Mouse (Mus musculus): ENCODE results near the gene Speg. TPM values are rescaled to one million over a fixed set of nuclear protein-coding genes. Genes with fewer than 3 reads are reported as not detected.

The Speg gene
- polyA plus RNA-seq, 1 experiment from 2014 or later = 77.9 TPM

GRCm38 (mm10) chr1:75469287-75469825 is 94.3 kb downstream of the Speg start:
- no peak overlapping the region for H3K27ac ChIP-seq
- no peak for DNase-seq (ENCODE audit: low spot score)
- peaks cover 26% of the 10 kb centered on the region for H3K4me1 ChIP-seq
- H3K36me3 ChIP-seq = peaks cover 23% of the 10 kb centered on the region
- no peaks in the 10 kb centered on the region for H3K9me3 ChIP-seq
- no peak overlapping the region for H3K4me3 ChIP-seq
- 76% methylated on average over 17 of the region's 17 CpGs for WGBS
- peaks cover 68% of the 10 kb centered on the region for H3K27me3 ChIP-seq (ENCODE audit: insufficient read depth, poor library complexity, severe bottlenecking)

DNA sequence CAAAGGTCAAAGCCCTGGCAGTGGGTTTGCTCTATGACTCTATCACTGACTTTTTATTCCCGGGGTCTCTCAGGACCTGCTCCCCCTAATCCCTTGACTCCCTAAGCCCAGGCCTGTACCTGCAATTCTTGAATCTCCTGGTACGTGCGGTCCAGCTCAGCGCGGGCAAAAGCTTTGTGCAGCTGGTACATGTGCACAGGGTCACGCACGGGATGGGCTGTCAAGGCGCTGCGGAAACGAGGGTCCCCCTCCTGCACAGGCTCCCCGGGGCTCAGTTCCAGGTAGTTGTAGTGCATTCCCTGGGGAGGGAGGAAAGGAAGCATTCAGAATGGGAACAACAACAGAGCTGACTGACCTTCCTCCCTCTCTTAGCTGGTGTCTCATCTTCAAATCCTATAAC is 101.3 kb downstream of the Speg start:
- Histone ChIP-seq H3K4me1 (peaks cover 32% of the 10 kb centered on the region), H3K9me3 (no peaks in the 10 kb centered on the region), H3K27me3 (ENCODE audit: insufficient read depth, poor library complexity, severe bottlenecking) (peaks cover 70% of the 10 kb centered on the region), H3K27ac (no peak overlapping the region), H3K36me3 (peaks cover 51% of the 10 kb centered on the region), H3K4me3 (no peak overlapping the region)
- no peak for DNase-seq (ENCODE audit: low spot score)
- 91% methylated on average over 11 of the region's 11 CpGs for WGBS

GRCm38 (mm10) chr1:75477264-75477965 is 102.3 kb downstream of the Speg start:
- H3K27me3 ChIP-seq (ENCODE audit: insufficient read depth, poor library complexity, severe bottlenecking) = peaks cover 70% of the 10 kb centered on the region
- DNase-seq (ENCODE audit: low spot score) = peak; percentile 93
- peaks cover 48% of the 10 kb centered on the region for H3K36me3 ChIP-seq
- peak overlapping the region; percentile 89 for H3K4me3 ChIP-seq
- 13% methylated on average over 35 of the region's 35 CpGs for WGBS
- H3K4me1 ChIP-seq = peaks cover 32% of the 10 kb centered on the region
- H3K27ac ChIP-seq = no peak overlapping the region
- H3K9me3 ChIP-seq = no peaks in the 10 kb centered on the region

GRCm38 (mm10) chr1:75477966-75478290 is 102.8 kb downstream of the Speg start:
- H3K4me1 ChIP-seq = peaks cover 38% of the 10 kb centered on the region
- peaks cover 70% of the 10 kb centered on the region for H3K27me3 ChIP-seq (ENCODE audit: insufficient read depth, poor library complexity, severe bottlenecking)
- peak overlapping the region; percentile 89 for H3K4me3 ChIP-seq
- DNase-seq (ENCODE audit: low spot score) = no peak
- H3K27ac ChIP-seq = no peak overlapping the region
- H3K36me3 ChIP-seq = peaks cover 43% of the 10 kb centered on the region
- no peaks in the 10 kb centered on the region for H3K9me3 ChIP-seq
- WGBS = 49% methylated on average over 3 of the region's 3 CpGs

DNA sequence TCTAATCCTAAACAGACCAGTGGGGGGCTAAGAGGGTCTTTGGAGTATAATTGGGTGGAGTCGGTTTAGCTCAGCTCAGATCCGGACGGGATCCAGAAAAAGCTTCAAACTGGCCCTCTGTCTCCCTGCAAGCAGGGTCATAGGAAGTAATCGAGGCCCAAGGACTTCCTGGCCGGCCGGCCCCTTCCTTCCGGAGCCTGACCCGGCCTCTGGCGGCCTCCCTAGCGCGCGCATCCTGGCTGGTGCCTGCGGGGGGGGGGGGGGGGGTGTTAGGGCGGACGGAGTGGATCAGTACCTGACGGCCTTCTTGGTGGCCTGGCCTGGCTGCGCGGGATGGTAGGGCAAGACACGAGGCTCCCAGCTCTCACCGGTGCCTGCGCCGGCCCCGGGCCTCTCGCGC is 103.4 kb downstream of the Speg start:
- H3K9me3 ChIP-seq = no peaks in the 10 kb centered on the region
- WGBS = under 1% methylated on average over 24 of the region's 25 CpGs
- peaks cover 37% of the 10 kb centered on the region for H3K36me3 ChIP-seq
- H3K27me3 ChIP-seq (ENCODE audit: insufficient read depth, poor library complexity, severe bottlenecking) = peaks cover 70% of the 10 kb centered on the region
- no peak for DNase-seq (ENCODE audit: low spot score)
- H3K27ac ChIP-seq = peak overlapping the region; percentile 92
- H3K4me3 ChIP-seq = peak overlapping the region; percentile 89
- H3K4me1 ChIP-seq = peaks cover 34% of the 10 kb centered on the region

- peak within 1 kb of the TSS; percentile 89 for H3K4me3 ChIP-seq
- no peaks in the 10 kb centered on the region for H3K9me3 ChIP-seq
- H3K27me3 ChIP-seq (ENCODE audit: insufficient read depth, poor library complexity, severe bottlenecking) = peaks cover 70% of the 10 kb centered on the region
- DNase-seq (ENCODE audit: low spot score) = peak; percentile 99
- WGBS = under 1% methylated on average over 76 of the region's 76 CpGs
- H3K36me3 ChIP-seq = peaks cover 31% of the 10 kb centered on the region
- peaks cover 32% of the 10 kb centered on the region for H3K4me1 ChIP-seq
- peak within 1 kb of the TSS; percentile 92 for H3K27ac ChIP-seq
Observed at GRCm38 (mm10) chr1:75478916-75479634, 104.0 kb downstream of the Speg start, which contains the start of the genes Chpf and Tmem198. Gene Chpf, minus strand, starts transcription at chr1:75479307. Gene Tmem198, plus strand, starts transcription at chr1:75479532.

GRCm38 (mm10) chr1:75479635-75479989 is 104.5 kb downstream of the Speg start:
- peaks cover 71% of the 10 kb centered on the region for H3K27me3 ChIP-seq (ENCODE audit: insufficient read depth, poor library complexity, severe bottlenecking)
- H3K27ac ChIP-seq = 0 out of 2 replicates have a peak overlapping the region, but pooled peaks have one; percentile 92
- H3K4me3 ChIP-seq = peak overlapping the region; percentile 89
- DNase-seq (ENCODE audit: low spot score) = no peak
- H3K4me1 ChIP-seq = peaks cover 32% of the 10 kb centered on the region
- WGBS = 2% methylated on average over 23 of the region's 24 CpGs
- no peaks in the 10 kb centered on the region for H3K9me3 ChIP-seq
- H3K36me3 ChIP-seq = peaks cover 26% of the 10 kb centered on the region

DNA sequence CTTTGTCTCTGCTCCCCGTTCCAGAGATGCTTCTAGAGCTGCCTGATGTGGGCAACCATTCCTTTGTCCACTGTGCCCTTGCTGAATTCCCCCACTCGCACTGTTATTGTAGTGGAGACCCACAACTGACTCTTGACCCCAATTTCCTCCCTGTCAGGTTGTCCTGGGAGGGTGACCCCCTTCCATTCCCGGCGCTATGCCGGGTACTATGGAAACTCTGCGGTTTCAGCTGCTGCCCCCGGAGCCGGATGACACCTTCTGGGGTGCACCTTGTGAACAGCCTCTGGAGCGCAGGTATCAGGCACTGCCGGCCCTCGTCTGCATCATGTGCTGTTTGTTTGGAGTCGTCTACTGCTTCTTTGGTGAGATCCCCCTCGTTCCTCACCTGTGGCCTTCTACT is 104.9 kb downstream of the Speg start:
- Histone ChIP-seq H3K27ac (no peak overlapping the region), H3K9me3 (no peaks in the 10 kb centered on the region), H3K36me3 (peaks cover 22% of the 10 kb centered on the region), H3K4me1 (peaks cover 32% of the 10 kb centered on the region), H3K27me3 (ENCODE audit: insufficient read depth, poor library complexity, severe bottlenecking) (peaks cover 71% of the 10 kb centered on the region), H3K4me3 (peak overlapping the region; percentile 89)
- no peak for DNase-seq (ENCODE audit: low spot score)
- 24% methylated on average over 13 of the region's 13 CpGs for WGBS

DNA sequence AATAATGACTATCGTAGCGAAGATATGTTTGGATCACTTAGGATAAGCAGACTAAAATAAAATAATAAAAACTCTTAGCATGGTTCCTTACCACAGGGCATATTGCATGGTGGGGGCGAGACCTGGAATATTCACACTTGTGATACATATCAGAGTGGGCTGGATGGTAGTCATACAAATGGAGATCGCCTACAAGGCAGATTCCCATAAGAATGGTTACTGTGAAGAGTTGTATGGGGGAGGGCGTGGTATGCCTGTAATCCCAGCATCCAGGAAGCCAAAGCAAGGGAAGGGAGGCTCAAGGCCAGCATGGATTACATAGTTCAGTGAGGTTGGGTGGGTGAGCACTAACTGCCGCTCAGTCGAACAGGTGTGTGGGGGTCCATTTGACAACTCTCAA is 105.6 kb downstream of the Speg start:
- Histone ChIP-seq H3K9me3 (no peaks in the 10 kb centered on the region), H3K4me3 (no peak overlapping the region), H3K4me1 (peaks cover 32% of the 10 kb centered on the region), H3K36me3 (peaks cover 20% of the 10 kb centered on the region), H3K27me3 (ENCODE audit: insufficient read depth, poor library complexity, severe bottlenecking) (peaks cover 71% of the 10 kb centered on the region), H3K27ac (no peak overlapping the region)
- WGBS = 79% methylated on average over 7 of the region's 7 CpGs
- no peak for DNase-seq (ENCODE audit: low spot score)

Other genes with a start within 250 kb of the Speg start
- gene Slc23a3, start 241.4 kb upstream of the Speg start, polyA plus RNA-seq (2016; fragmentation: Nextera tagmentation; extraction: Ambion mirVana) = 0.06 TPM in 1 of 2 replicates, not detected in the other
- gene Cnppd1, start 232.6 kb upstream of the Speg start, polyA plus RNA-seq (2016; fragmentation: Nextera tagmentation; extraction: Ambion mirVana) = 36.3 TPM in 2 replicates
- 30.4 and 37.5 TPM in 2 replicates for gene Retreg2, start 232.5 kb upstream of the Speg start, polyA plus RNA-seq (2016; fragmentation: Nextera tagmentation; extraction: Ambion mirVana)
- 30.2 and 32.1 TPM in 2 replicates for gene Zfand2b, start 206.7 kb upstream of the Speg start, polyA plus RNA-seq (2016; fragmentation: Nextera tagmentation; extraction: Ambion mirVana)
- gene Abcb6, start 194.9 kb upstream of the Speg start, polyA plus RNA-seq (2016; fragmentation: Nextera tagmentation; extraction: Ambion mirVana) = 24.6 and 29.8 TPM in 2 replicates
- 24.7 and 28.5 TPM in 2 replicates for gene Ankzf1, start 183.1 kb upstream of the Speg start, polyA plus RNA-seq (2016; fragmentation: Nextera tagmentation; extraction: Ambion mirVana)
- 27.5 and 36.0 TPM in 2 replicates for gene Atg9a, start 183.1 kb upstream of the Speg start, polyA plus RNA-seq (2016; fragmentation: Nextera tagmentation; extraction: Ambion mirVana)
- gene Glb1l, start 164.5 kb upstream of the Speg start, polyA plus RNA-seq (2016; fragmentation: Nextera tagmentation; extraction: Ambion mirVana) = 7.9 and 10.9 TPM in 2 replicates
- 103 and 131 TPM in 2 replicates for gene Stk16, start 164.5 kb upstream of the Speg start, polyA plus RNA-seq (2016; fragmentation: Nextera tagmentation; extraction: Ambion mirVana)
- gene Tuba4a, start 155.4 kb upstream of the Speg start, polyA plus RNA-seq (2016; fragmentation: Nextera tagmentation; extraction: Ambion mirVana) = 35.2 and 50.8 TPM in 2 replicates
- not detected in 2 replicates for gene A630095N17Rik, start 143.2 kb upstream of the Speg start, polyA plus RNA-seq (2016; fragmentation: Nextera tagmentation; extraction: Ambion mirVana)
- gene Dnajb2, start 138.9 kb upstream of the Speg start, polyA plus RNA-seq (2016; fragmentation: Nextera tagmentation; extraction: Ambion mirVana) = 24.5 and 32.4 TPM in 2 replicates
- 0.70 and 0.84 TPM in 2 replicates for gene Ptprn, start 110.8 kb upstream of the Speg start, polyA plus RNA-seq (2016; fragmentation: Nextera tagmentation; extraction: Ambion mirVana)
- gene Resp18, start 96.9 kb upstream of the Speg start, polyA plus RNA-seq (2016; fragmentation: Nextera tagmentation; extraction: Ambion mirVana) = not detected in 2 replicates
- gene Dnpep, start 57.3 kb upstream of the Speg start, polyA plus RNA-seq (2016; fragmentation: Nextera tagmentation; extraction: Ambion mirVana) = 142 and 144 TPM in 2 replicates
- 341 and 642 TPM in 2 replicates for gene Des, start 15.0 kb upstream of the Speg start, polyA plus RNA-seq (2016; fragmentation: Nextera tagmentation; extraction: Ambion mirVana)
- gene Gmppa, start 60.6 kb downstream of the Speg start, polyA plus RNA-seq (2016; fragmentation: Nextera tagmentation; extraction: Ambion mirVana) = 73.4 and 75.4 TPM in 2 replicates
- gene Asic4, start 75.1 kb downstream of the Speg start, polyA plus RNA-seq (2016; fragmentation: Nextera tagmentation; extraction: Ambion mirVana) = 0.79 and 2.3 TPM in 2 replicates
- gene Chpf, start 104.0 kb downstream of the Speg start, polyA plus RNA-seq (2016; fragmentation: Nextera tagmentation; extraction: Ambion mirVana) = 30.8 and 30.9 TPM in 2 replicates
- gene Tmem198, start 104.2 kb downstream of the Speg start, polyA plus RNA-seq (2016; fragmentation: Nextera tagmentation; extraction: Ambion mirVana) = 0.36 and 0.39 TPM in 2 replicates
- 103 and 107 TPM in 2 replicates for gene Obsl1, start 131.2 kb downstream of the Speg start, polyA plus RNA-seq (2016; fragmentation: Nextera tagmentation; extraction: Ambion mirVana)
- gene Inha, start 131.8 kb downstream of the Speg start, polyA plus RNA-seq (2016; fragmentation: Nextera tagmentation; extraction: Ambion mirVana) = 7.8 and 8.2 TPM in 2 replicates
- 20.2 and 22.3 TPM in 2 replicates for gene Stk11ip, start 146.2 kb downstream of the Speg start, polyA plus RNA-seq (2016; fragmentation: Nextera tagmentation; extraction: Ambion mirVana)
- 20.0 and 29.8 TPM in 2 replicates for gene Slc4a3, start 171.0 kb downstream of the Speg start, polyA plus RNA-seq (2016; fragmentation: Nextera tagmentation; extraction: Ambion mirVana)

All from heart, embryonic 10.5 days (tissue).